Mouse (Mus musculus): ENCODE results near the gene Cdh1.
"Not testable (repeated sequence)": the region's sequence is repeated elsewhere in the genome, so short reads cannot be mapped to it uniquely, and the experiment has no call there.

Gene Cdh1

GRCm38 (mm10) chr8:106595623-106596022, 7.5 kb upstream of the Cdh1 start:
- DNase-seq = not testable (repeated sequence)

GRCm38 (mm10) chr8:106597067-106597466, 6.1 kb upstream of the Cdh1 start:
- no peak for DNase-seq

DNA sequence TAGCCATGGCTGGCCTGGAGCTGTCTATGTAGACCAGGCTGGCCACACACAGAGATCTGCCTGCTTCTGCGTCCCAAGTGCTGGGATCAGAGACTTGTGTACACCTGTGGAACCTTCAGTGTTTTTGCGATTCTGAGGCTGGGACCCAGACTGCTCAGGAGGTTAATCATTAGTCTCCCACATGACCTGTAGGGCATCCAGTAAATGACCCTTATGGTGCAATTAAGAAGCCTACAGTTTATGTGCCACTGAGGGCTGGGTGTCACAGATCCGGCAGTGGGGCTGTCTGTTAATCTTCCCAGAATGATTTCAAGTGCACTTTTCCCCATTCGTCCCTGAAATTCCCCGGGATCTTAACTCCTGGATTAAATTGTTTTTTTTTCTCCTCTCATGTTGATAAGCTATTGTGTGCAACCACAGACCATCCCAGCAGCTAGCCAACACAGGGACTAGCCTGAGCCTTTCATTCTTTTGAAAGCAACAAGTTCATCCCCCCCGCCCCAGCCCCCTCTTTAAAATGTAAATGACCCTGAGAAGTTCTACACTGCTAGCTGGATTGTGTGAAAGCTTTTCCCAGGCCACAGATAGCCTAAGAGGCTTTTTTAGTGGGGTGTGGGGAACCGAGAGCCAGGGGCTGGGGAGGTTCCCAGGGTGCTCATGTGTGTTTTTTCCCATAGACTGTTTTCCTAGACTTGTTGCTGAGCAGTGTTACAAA, 3.7 kb upstream of the Cdh1 start:
- DNase-seq = no peak

- peak; percentile 22 to 25 for DNase-seq
Observed at GRCm38 (mm10) chr8:106603933-106604332, 782 bp downstream of the Cdh1 start.

- no peak for DNase-seq
Observed at GRCm38 (mm10) chr8:106605657-106606056, 2.5 kb downstream of the Cdh1 start.

DNA sequence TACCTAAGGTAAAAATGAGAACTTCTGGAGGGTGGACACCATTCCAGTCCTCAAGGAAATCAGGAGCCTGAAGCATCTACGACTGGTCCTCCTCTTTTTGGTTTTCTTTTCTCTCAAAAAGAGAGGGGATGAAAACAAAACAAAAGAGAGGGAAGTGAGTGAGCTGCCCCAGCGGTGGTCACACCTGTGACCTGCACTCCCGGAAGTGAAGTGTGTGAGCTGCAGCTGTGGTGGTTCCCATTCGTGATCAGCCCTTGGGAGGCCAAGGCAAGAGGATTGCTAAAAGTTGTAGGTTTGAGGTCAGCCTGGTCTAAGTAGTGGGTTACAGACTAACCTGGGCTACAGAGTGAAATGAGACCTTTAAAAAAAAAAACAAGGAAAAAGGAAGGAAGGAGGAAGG, 3.0 kb downstream of the Cdh1 start:
- no peak for DNase-seq

- DNase-seq = no peak
Observed at GRCm38 (mm10) chr8:106606601-106607145, 3.5 kb downstream of the Cdh1 start.

- DNase-seq = not testable (repeated sequence)
Observed at GRCm38 (mm10) chr8:106607783-106608182, 4.6 kb downstream of the Cdh1 start.

DNA sequence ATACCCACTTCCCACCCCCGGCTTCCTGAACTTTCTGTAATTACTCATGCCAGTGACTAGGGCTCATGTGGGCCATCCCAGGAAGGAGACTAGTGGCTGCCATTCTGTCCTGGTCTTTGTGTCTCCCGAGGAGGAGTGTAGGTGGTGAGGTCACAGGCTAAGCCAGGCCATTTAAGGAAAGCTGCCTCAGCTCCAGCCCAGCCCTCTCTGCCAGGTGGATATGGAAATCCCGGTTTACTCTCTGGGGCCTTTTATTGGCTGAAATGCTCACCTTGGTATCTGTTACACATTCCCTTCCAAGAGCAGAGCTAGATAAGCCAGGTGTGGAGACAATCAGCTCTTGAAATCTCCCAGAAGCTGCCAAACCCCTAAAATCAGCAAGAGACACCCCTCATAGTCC, 5.3 kb downstream of the Cdh1 start:
- no peak for DNase-seq

DNA sequence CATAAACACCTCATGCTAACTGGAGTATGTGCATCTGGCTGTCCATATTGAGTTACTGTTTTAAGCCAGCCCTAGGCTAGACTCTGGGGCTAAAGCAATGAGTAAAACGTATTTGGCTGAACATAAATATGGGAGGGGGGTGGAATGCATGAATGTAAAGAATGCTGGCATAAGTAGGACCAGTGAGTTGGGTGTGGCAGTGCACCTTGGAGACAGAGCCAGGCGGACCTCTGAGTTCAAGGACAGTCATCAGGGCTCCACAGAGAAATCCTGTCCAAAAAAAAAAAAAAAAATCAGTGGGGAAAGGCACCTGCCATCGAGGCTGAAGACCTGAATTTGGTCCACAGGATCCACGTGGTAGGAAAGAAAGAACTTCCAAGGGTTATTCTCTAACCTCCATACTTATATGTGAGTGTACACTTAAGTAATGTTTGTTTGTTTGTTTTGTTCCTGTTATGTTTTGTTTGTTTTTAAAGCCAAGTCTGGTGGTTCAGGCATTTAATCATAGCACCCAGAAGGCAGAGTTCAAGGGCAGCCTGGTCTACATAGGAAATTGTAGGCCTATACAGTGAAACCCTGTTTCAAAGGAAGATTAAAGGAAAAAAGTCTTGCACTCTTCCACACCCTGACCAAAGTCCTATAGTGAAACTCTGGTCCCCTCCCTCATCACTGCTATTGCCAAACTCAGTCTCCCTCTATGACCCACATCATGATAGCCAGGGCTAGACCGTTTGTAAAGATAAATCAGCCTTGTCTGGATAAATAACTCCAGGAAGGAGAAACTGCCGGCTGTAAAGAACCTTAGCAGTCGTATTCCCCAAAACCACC, 6.1 kb downstream of the Cdh1 start:
- no peak for DNase-seq

DNA sequence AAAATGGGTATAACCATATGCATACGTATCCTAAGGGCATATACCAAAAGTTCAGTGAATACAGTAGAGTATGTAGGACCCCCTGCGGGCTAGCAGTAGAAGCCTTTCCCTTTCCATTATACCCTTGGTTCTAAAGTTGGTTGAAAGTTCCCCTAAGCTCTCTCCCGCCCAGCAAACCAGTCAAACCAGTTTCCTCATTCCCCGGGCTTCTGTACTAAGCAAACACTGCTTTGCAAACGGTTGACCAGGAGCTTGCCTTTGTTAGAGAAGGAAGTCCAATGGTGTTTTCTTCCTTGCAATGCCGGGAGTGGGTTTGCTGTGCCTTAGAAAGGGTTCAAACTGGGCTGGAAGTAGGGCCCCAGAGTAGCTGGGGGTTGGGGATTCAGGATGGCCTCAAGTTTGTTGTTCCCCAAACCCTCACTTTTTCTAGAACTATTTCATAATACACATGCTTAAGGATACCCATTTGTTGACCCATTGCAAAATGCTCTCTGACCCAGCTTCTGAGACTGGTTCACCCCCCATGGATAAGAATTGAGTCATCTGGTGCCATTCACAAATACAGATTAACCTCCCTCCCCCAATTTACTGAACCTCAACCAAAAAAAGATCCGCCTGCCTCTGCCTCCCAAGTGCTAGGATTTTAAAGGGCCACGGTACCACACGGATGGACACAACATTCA, 7.9 kb downstream of the Cdh1 start:
- DNase-seq = no peak

DNA sequence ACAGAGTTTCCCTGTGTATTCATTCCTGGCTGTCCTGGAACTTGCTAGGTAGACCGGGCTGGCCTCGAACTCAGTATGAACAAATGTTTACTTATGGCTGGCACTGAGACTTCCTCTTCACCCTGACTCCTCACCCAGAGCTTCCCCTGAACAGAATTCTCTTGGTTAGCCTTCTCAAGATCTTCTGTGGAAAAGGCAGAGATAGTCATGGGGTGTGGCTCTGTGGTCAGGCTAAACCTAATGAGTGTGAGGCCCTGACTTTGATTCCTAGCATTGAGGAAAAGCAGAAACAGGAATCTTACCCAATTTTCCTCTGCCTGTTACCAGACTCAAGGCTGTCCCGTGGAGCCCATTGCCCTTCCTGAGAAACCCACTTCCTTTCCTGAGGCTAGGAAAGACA, 8.9 kb downstream of the Cdh1 start:
- DNase-seq = no peak

- DNase-seq = no peak
Observed at GRCm38 (mm10) chr8:106614704-106615103, 11.6 kb downstream of the Cdh1 start.

GRCm38 (mm10) chr8:106615661-106616299, 12.6 kb downstream of the Cdh1 start:
- DNase-seq = no peak

- no peak for DNase-seq
Observed at GRCm38 (mm10) chr8:106616679-106617078, 13.5 kb downstream of the Cdh1 start.

GRCm38 (mm10) chr8:106617196-106617595, 14.0 kb downstream of the Cdh1 start:
- no peak for DNase-seq

GRCm38 (mm10) chr8:106617865-106618264, 14.7 kb downstream of the Cdh1 start:
- DNase-seq = no peak

DNA sequence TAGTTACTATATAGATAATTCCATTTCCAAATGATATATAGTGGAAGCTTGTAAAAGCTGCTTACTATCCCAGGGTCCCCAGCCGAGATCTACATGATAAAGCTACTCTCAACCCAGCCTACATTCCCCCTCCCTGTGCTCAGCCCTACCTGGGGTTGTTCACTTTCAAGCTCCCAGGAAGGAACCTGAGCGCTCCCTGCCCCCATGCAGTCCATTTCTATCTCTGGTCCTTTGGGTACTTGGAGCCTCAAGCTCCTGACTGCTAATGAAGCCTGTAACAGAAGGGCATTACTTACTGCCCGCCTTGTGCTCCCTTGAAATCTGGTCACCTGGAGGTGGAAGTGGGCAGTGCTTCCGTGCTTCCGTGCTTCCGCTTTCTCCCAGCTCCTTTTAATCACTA, 15.2 kb downstream of the Cdh1 start:
- DNase-seq = no peak

- peak; percentile 21 to 26 for DNase-seq
Observed at GRCm38 (mm10) chr8:106619549-106620245, 16.5 kb downstream of the Cdh1 start.

GRCm38 (mm10) chr8:106620488-106620887, 17.3 kb downstream of the Cdh1 start:
- peak; percentile 34 to 47 for DNase-seq

GRCm38 (mm10) chr8:106623016-106623415, 19.9 kb downstream of the Cdh1 start:
- no peak for DNase-seq

GRCm38 (mm10) chr8:106623451-106623850, 20.3 kb downstream of the Cdh1 start:
- DNase-seq = no peak
